Mouse (Mus musculus) kidney, postnatal 10 days (tissue): ENCODE results near the gene Zbtb40.

ENCODE experiments used
- DNase-seq: peaks from one replicate; pipeline ENCODE4 v3.0.0; 2021; ENCODE audit warnings: mixed read lengths

Gene Zbtb40

GRCm38 (mm10) chr4:137033115-137033887 lies 15.3 kb downstream of the Zbtb40 start:
- no peak for DNase-seq

GRCm38 (mm10) chr4:137032456-137032855 lies 16.1 kb downstream of the Zbtb40 start:
- no peak for DNase-seq

GRCm38 (mm10) chr4:137031319-137031718 lies 17.3 kb downstream of the Zbtb40 start:
- no peak for DNase-seq

GRCm38 (mm10) chr4:137029348-137029747 lies 19.3 kb downstream of the Zbtb40 start:
- DNase-seq, result no peak

GRCm38 (mm10) chr4:137027051-137027450 lies 21.6 kb downstream of the Zbtb40 start:
- no peak for DNase-seq

GRCm38 (mm10) chr4:137025570-137025969 lies 23.0 kb downstream of the Zbtb40 start:
- no peak for DNase-seq

GRCm38 (mm10) chr4:137025133-137025532 lies 23.5 kb downstream of the Zbtb40 start:
- DNase-seq, result no peak

GRCm38 (mm10) chr4:137020065-137020464 lies 28.5 kb downstream of the Zbtb40 start:
- DNase-seq, result no peak

- DNase-seq, result no peak
Observed at GRCm38 (mm10) chr4:137015934-137016333, 32.7 kb downstream of the Zbtb40 start.

GRCm38 (mm10) chr4:137015476-137015856 lies 33.1 kb downstream of the Zbtb40 start:
- DNase-seq, result no peak

- DNase-seq, result no peak
Observed at GRCm38 (mm10) chr4:137014654-137015475, 33.7 kb downstream of the Zbtb40 start.

GRCm38 (mm10) chr4:137014124-137014523 lies 34.5 kb downstream of the Zbtb40 start:
- DNase-seq, result no peak

GRCm38 (mm10) chr4:137006966-137007365 lies 41.6 kb downstream of the Zbtb40 start:
- no peak for DNase-seq

- no peak for DNase-seq
Observed at GRCm38 (mm10) chr4:137001825-137002224, 46.8 kb downstream of the Zbtb40 start.

- no peak for DNase-seq
Observed at GRCm38 (mm10) chr4:137001020-137001419, 47.6 kb downstream of the Zbtb40 start.

GRCm38 (mm10) chr4:136998371-136998770 lies 50.2 kb downstream of the Zbtb40 start:
- no peak for DNase-seq

- no peak for DNase-seq
Observed at GRCm38 (mm10) chr4:136997723-136998345, 50.8 kb downstream of the Zbtb40 start.

- DNase-seq, result no peak
Observed at GRCm38 (mm10) chr4:136996933-136997332, 51.7 kb downstream of the Zbtb40 start.

GRCm38 (mm10) chr4:136995361-136995760 lies 53.2 kb downstream of the Zbtb40 start:
- no peak for DNase-seq

GRCm38 (mm10) chr4:136981993-136982695 lies 66.5 kb downstream of the Zbtb40 start:
- no peak for DNase-seq

- peak; percentile 83 for DNase-seq
Observed at GRCm38 (mm10) chr4:136981347-136981746, 67.3 kb downstream of the Zbtb40 start.

GRCm38 (mm10) chr4:136980921-136981320 lies 67.7 kb downstream of the Zbtb40 start:
- DNase-seq, result peak; percentile 42

GRCm38 (mm10) chr4:136977244-136977643 lies 71.4 kb downstream of the Zbtb40 start:
- DNase-seq, result no peak
